Mouse (Mus musculus) lung, adult 2 months (tissue): ENCODE results near the gene Sec31b.

Experiments used
- CTCF ChIP-seq: fragments of 200-500 bp; IDR thresholded peaks from 2 replicates; pipeline ENCODE4 v1.5.1; 2011; ENCODE audit warnings: mild to moderate bottlenecking, low read length, control low read depth; ENCODE audit not compliant: insufficient read depth
- POLR2A ChIP-seq: fragments of 200-500 bp; IDR thresholded peaks from 2 replicates; pipeline ENCODE4 v1.6.1; 2011; ENCODE audit warnings: low read depth, mild to moderate bottlenecking, control low read depth, low read length, borderline replicate concordance; ENCODE audit errors: extremely low read depth

- TF ChIP-seq POLR2A (no peak), CTCF (no peak)
These were observed 45.3 kb upstream of the Sec31b start for GRCm38 (mm10) chr19:44590992-44591391.
